Mouse (Mus musculus) adrenal gland, adult 2 months (tissue): ENCODE measurements around the gene Fam155a. TPM values are rescaled to one million over a fixed set of nuclear protein-coding genes. Genes with fewer than 3 reads are reported as not detected.
"Not testable (repeated sequence)": the region's sequence is repeated elsewhere in the genome, so short reads cannot be mapped to it uniquely, and the experiment has no call there.

Experiments used
- DNase-seq: peaks from one replicate; pipeline ENCODE4 v3.0.0; 2021
- polyA plus RNA-seq: library from polyadenylated mRNA; depleted of rRNA; stranded (reverse); fragments of >200 nt; gene quantifications from 2 replicates; pipeline ENCODE4 v1.2.3, GENCODE M21; 2012
- total RNA-seq, 2 experiments: library from RNA; stranded (reverse); gene quantifications; 2 replicates each; pipeline ENCODE4 v1.2.3; 2021

The Fam155a gene
- total and polyA plus RNA-seq, 3 experiments: 6.8 to 12.8 (median 9.3) TPM

DNA sequence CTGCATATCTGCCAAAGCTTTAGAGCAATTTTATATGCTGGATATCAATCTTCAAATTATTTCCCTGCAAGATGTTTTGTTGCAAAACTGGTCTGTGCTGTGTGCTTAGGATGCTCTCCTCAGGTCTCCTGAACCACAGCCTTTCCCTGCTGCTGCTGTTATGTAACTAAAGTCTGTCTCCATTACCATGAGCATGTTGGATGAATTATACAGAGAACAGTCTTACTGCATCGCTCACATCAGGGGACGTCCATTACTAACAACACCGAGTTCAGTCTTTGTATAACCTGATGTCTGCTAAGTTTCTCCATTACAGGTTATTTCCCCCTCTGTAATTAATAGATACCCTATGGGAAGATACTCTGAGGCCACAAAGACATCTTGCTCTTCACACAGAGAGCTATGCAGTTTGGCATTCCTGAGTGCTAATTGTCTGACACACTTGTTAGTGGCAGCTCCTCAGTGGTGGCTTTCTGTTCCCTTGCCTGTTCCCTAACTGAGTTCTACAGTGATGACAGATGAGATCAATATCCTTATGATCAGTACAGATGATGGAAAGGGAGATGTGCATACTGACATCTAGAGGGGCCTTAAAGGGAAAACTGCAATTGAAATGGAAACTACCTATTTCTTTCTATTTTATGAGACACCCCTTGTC lies 372.2 kb downstream of the Fam155a start:
- no peak for DNase-seq

DNA sequence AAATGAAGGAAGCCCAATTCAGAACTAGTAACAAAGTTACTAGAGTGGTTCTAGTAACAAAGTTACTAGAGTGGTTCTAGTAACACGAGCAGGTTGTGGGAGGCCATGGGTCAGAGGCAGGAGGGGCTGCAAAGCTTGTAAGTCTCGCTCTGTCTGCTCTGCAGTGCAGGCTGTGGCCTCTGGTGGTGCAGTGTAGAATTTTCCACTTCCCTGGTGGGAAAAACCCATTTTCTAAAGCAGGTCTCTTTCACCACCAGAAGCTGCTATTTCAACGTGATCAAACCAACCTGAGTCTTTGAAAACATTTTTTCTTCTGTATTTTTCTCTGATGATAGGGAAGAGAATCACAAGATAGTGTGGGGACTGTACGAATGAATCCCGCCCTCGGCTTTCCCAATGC lies 372.9 kb downstream of the Fam155a start:
- no peak for DNase-seq

DNA sequence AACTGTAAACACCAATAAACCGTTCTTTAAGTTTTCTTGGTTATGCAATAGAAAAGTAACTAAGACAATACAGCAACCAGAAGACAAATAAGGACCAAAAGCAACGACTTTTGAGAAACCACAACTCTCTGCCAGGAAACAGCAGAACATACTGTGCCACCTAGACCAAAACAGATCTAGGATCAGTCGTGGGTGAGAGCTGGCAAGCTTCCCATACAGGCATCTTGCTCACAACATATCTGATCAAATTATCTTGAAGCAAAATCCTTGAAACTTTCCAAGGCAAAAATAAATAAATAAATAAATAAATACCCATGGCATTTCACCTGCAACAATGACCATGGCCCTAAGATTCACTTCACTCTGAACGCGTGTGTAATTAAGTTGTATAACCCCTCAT lies 376.3 kb downstream of the Fam155a start:
- no peak for DNase-seq

DNA sequence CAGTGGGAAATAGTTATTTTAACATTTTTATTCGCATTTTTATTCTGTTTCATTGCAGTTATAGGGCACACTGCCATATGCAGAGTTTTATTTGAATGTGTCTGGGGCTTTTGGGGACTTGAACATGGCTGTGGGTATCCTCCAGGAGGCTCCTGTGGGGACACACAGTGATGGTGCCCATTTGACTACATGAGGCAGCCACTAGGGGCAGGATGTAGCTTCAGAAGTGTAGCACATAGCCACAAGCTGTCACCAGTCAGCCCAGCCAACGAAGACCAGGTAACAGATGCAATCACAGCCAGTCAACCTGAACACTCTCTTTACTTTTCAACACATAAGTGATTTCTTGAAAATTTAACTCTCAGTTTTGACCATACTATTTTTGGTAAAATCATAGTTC lies 377.7 kb downstream of the Fam155a start:
- no peak for DNase-seq

DNA sequence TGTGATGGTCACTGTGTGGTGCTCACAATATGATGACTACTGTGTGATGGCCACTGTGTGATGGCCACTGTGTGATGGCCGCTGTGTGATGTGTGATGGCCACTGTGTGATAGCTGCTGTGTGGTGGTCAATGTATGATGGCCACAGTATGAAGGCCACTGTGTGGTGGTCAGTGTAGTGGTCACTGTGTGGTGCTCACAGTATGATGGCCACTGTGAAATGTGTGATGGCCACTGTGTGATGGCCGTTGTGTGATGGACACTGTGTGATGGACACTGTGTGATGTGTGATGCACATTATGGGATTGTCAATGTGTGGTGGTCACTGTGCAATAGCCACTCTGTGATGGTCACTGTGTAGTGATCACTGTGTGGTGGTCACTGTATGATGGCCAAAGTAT lies 380.7 kb downstream of the Fam155a start:
- DNase-seq: not testable (repeated sequence)

DNA sequence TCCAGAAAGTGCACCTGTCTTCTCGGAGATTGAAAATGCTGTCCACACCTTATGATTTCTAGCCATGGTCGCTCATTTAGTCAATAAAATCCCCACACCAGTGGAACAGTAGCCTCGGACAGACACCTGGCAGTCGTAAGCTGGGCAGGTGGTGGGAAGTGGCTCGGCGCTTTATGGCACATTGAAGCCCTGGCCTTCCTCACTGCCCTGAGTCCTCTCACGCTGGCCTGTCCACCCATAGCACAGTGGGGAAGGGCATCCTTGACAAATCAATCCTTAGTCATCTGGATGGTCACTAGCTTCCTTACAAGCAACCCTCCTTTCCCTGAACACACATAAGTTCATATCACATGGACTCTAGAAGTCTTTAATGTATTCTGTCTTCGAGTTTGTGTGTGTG lies 401.8 kb downstream of the Fam155a start:
- DNase-seq: no peak

DNA sequence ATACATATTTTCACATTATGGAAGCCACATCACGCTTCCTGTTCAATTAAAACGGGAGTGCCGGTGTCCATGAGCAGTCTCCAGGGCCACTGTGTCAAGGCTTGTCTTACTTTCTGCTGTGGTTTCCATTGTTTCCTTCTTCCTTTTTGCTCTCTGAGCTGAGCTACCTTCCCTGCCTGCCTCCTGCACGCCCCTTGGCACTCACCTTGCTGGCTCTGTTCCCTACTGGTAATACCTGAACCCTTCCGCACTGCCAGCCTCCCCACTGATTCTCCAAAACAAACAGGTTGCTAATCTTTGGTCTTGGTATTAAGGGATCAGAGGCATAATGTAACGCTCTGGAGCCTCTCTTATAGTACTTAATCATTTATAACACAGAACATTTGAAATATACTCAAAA lies 403.2 kb downstream of the Fam155a start:
- DNase-seq: no peak

DNA sequence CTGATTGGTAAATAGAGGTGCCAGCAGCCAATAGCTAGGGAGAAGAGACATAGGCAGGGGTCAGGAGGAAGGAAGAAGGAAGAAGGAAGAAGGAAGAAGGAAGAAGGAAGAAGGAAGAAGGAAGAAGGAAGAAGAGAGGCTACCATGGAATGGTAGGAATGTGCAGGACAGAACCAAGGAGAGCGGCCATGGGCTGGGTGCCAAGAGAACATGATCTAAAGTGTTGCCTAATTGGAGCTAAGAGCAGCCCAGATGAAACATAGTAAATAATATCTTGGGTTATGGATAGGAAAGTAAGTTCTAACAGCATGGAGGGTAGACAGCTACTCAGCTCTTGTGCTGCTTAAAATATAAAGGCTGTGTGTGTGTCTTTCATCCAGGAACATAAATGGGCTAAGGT lies 405.6 kb downstream of the Fam155a start:
- peak; percentile 2 for DNase-seq

DNA sequence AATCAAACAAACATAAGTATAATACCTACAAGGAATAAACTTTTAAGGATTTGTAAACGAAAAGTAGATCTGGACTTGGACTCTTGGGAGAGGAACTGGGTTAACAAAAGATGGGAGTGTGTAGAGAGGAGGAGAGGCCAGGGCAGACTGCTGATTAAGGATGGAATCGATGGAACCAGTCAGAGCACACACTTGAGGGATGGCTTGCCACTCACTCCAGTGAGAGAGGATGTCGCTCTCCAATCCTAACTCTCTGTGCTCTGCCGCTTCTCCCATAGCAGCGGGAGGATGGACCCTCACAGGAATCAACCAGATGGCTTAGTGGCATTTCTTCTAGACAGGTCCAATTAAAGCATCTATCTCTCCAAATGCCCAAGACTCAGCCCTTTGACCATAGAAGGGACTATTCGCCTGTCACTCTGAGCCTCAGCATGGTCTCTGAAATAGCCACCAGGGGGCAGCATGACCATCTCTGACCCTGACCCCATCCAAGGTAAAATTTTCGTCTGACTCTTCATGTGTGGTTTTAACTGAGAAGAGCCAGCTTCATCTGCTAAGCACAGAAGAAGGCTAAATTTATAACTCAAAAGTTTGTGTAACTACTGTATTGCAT lies 422.3 kb downstream of the Fam155a start:
- peak; percentile 32 for DNase-seq

DNA sequence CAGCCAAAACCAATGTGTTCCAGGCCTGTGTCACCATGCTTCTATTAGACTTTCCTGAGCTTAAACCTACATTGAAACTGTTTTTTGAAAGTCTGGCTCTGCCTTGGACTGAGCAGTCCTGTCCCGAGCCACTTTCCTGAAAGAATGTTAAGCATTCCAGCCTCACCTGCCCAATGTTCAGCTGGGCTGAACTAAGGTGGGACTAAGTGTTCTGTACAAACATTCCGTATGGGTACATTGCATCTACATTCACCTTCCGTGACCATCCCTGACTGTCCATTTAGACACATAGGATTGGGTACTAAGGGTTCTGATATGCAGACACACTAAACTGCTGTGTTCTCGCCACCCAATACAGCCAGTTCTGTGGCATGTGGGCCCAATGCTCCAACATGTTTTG lies 423.8 kb downstream of the Fam155a start:
- DNase-seq: no peak

DNA sequence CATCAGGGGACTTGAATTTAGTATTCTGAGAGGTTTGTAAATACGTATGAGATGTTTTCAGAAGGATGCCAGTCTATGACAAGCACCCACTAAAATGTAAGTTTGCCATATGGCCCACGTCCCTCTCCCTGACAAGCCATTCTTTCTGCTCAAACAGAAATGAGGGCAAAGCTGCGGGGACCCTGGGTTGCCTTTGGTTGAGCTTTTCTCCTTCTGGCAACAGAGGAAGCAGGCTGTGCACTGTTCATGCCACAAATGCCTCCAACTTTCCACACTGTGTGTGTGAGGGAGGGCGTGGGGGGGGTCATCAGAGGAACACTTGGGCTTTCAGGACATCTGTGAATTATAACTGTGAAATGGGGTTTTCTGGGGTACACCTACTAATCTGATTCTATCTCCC lies 426.8 kb downstream of the Fam155a start:
- DNase-seq: no peak

DNA sequence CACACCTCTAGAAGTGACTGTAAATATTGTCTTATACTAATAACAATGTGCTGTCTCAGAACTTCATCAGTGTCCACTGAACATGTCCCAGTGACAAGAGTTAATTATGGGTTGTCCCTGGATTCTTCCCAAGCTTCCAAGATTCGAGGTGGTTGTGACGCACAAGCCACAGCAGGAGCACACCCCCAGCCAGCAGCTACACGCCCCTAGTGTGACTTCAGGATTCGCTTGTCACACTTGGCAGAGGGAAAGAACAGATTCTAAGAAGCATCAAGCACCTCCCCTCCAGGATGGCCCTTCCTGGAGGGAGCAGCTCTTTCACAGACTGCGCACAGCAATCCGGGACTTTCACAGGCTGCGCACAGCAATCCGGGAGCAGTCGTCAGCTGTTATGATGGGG lies 428.0 kb downstream of the Fam155a start:
- no peak for DNase-seq

DNA sequence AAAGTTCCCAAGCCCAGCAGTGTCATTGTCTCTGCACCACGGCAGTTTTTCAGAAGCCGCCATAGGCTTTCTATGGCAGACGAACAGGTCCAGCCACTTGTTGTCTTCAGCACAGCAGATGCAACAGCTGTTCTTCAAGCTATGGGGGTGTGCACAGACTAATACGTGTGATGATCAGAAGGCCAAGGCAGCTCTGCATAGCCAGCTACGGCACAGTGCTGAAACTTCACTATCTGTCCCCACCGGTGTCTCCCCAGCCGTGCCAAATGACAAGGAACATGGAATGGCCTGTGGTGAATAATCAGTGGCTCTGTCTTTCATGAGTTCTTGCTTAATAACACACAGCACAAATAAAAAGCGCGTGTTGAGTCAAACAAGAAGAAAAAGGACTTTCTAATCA lies 428.4 kb downstream of the Fam155a start:
- DNase-seq: no peak

DNA sequence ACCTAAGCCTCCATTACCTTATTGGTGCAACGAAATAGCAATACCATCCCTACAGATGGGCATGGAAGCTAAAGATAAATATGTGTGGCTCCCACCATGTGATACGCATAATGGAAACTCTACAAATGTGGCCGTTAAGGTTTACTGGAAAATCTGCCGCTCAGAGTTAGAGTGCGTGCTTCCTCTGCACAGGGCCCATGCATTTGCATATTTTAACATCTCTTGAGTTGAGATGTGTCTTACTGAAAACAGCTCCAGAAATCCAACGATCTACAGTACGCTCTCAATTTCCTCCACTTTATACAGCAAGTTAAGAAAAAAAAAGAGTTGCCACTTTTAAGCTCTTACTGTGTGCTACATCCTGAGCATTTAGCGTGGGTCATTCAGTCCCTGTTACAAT lies 433.1 kb downstream of the Fam155a start:
- DNase-seq: no peak

DNA sequence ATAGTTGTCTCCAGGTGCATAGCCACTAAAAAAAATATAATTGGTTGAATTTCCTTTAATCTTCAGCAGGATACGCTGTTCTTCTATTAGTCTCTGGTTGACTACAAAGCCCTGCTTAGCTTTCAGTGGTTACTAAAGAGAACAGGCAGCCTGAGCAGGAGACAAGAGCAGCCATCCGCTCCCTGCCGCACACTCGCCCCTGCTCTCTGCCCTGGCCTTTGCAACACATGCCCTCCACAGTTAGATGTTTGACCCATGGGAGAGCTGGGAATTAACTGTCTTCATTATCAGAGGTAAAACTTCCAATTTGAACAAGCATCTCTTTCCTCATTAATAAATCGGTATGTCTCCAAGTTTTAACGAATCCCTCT lies 435.0 kb downstream of the Fam155a start:
- no peak for DNase-seq

DNA sequence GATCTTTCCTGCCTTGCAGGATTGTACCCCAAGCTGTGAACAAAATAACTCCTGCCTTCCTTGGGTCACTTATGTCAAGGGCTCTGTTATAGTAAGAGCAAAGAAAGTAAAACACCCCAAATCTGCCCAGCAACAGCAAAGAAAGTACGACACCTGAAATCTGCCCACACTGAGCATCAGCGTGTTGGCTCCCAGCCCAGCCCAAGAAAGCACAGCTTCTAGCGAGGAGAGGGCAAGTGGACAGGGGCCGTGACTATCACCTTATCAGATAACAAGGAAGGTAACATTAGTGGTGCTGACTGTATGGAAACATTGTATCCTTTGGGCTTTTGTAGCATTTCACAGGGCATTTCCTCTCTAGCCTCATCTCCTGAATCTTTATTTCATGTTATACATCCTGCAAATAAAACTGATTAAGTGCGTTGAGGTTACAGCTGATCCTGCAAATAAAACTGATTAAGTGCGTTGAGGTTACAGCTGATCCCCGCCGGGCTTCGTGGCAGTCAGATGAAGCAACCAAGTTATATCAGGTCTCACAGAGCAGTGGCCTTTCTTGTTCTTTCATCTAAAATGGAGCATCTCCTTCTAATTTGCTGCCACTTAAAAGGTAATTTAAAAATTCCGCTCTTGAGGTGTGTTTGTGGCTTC lies 435.6 kb downstream of the Fam155a start:
- no peak for DNase-seq

DNA sequence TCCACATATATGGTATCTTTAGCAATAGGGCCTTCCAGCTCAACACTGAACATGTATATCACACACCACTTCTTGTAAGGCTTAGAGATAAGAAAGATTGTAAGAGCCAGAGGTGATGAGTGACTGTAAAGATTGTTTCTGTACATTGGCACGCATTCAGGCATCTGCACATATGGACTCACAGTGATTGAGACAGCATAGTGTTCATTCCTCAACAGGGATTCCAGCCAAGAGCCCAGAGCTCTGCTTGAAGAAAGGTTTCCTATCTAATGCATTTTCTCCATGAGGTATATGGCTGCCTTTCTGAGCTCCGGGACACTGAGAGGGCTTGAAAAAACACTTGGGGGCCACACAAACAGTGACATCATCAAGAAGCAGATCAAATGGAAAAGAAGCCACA lies 438.2 kb downstream of the Fam155a start:
- DNase-seq: no peak

DNA sequence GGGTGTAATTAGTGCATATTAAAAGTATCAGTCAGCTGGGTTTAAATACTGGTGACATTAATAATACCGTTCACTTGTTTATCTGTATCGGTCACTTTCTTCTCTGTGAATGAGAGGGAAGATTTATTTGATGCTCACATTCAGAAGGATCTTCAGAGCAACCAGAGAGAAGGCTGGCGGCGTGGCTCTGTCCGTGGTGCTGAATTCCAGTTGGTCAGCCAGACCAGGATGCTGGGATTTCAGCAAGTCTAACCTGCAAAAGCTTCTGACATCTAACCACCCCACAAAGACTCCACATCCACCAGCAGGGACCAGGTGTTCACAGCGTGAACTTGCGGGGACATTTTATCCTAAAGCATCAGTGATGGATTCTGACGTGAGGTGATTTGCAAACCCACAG lies 461.5 kb downstream of the Fam155a start:
- DNase-seq: peak; percentile 3

DNA sequence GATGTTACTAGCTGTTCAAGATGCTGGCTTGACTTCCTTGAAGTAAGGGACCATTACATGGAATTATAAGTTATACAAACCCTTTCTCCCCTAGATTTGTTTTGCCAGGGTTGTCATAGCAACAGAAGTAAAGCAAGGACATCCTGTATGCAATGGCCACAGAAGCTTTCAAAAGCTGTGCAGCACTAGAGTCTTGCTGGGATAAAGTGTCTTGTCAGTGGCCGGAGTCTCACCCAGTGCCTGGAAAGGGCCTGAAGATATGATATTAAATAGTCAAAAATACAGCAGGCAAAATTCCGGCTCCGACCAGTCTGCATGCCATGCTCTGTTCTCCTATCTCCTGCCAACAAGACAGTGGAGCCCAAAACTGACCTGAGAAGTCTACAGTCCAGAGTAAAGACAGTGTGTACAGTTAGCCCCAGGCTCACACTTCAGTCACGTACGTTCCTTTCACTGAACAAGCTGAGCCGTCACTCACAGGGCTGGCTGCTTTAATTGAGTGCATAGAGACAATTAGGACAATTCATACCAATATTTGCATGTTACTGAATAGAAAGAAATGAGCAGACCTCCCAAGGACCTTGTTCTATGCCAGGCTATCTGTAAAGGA lies 467.3 kb downstream of the Fam155a start:
- DNase-seq: no peak

DNA sequence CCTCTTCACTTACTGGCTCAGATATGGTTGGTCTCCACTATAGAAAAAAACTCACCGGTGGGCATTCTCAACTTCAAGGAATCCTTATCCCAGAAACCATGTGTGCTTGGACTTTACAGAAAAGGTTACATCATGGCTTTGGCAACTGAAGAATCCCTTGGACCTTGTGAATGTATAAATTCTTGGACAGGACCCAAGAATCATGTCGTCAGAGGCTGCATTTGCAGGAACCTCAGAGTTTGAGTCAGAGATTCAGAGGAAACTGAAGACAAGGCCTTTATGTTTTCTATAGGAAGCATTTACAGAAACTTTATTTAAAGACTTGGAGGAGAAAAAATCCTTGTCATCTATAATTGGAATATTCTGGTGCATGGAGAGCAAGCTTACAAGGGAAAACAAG lies 475.9 kb downstream of the Fam155a start:
- DNase-seq: no peak

DNA sequence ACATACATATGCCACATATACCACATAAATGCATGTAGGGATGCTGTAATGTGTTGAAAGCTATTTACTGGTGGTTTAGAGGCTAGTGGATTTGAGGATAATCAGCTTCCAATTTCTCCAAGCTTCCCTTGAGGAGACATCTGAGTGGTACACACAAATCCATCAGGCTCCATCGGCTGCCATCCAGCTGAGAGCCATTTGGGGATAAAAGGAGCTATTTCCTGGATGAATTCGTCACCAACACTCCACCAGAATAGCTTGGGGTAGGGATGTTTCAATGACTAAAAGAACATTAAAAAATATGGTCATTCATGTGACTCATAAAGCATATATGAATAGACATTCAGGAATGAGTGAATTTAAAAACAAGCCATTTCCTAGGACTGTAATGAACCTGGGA lies 478.4 kb downstream of the Fam155a start:
- DNase-seq: no peak

DNA sequence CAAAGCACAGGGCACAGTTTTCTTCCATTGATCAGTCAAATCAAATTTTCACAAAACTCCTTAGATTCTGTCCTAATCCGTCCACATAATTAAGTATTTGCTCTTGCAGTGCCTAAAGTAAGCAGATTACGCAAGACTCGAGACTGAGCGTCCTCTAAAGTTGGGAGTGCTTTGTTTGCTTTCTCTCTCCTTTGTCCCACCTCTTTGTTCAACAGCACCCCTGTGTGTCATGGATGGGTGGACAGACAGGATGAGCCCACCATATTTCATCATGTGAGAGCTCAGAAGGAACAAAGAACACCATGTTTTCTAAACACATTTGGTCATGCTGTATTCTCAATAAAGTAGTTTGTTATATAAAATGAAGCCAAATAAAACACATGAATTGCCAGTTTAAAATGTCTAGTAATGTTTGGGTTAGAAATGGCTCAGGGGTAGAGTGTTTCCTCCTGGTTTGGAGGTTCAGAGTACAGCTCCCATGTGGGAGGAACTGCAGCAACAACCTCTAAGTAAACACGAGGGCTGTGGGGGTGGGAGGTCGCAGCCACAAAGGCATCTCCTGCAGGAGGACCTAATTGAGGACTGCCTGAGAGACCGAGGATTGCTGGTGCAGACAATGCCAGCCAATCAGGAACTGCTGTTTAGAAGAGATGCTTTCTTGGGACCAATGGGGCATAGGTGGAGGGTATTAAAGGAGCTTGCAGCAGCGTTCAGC lies 482.8 kb downstream of the Fam155a start:
- DNase-seq: no peak

DNA sequence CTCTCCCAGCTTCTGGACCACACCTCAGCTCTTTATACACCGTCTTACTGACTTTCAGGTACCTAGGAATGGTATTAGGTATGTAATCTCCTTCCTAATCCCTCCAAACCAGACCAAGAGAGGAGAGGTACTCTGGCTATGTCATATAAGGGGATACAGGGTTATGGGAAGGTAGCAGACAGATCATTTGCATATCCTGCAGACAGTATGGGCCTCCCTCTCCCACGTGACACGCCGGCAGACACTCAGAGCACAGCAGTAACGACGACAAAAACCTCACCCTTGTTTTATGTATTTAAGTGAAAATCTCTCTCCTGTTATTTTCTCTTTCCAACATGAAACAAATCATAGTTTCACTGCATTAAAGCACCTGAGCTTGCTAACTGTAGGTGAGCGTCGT lies 496.8 kb downstream of the Fam155a start:
- DNase-seq: no peak
